Mouse (Mus musculus): ENCODE measurements at regions not wholly inside any gene's neighbourhood (a gene's known extent, or its start where the extent isn't known, plus 50 kb on each side); places are given as distances from the start of the nearest gene placed in this dataset.

DNA sequence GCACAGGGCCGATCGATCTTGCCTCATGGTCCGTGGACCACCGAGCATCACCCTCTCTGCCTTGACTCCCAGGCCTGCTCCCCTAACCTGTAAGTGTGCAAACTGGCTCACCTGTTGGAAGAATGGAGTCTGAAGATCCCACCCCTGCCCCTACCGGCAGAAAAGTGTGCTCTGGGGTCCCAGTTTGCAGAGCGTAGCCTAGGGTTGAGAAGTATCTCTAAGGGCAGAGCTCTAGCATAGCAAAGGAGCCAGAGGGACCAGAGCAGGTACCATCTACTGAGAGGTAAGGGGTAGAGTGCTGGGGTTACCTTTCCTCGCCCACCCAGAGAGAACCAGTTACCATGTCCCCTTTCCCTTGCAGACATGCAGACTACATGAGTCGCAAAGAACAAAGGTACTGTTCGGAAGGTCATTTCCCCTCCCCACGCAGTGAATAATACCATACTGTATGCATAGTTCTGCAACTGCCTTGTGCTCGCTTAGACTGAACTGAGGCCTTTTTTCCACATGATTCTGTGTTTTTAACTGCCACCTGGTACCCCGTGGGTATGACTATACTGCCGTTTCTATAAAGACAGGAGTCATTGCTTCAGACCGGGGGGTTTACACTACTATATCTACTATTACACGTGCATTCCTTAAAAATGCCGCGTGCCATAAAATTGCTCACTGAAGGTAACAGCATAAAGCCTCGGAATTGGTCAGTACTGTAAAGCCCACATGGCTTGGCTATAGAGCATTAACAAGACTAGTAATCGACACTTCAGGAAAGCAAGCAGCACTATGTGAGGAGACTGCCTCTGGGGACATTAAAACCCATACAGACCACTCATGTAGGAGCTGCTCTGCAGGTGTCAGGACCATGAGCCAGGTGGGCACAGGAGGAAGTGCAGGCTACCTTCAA, 88.7 kb upstream of the Ccnd2 start:
- TF ChIP-seq CTCF (IDR thresholded peaks at IDR 0.05), result no peak
- TF ChIP-seq EP300 (IDR thresholded peaks at IDR 0.05), result no peak

Data from lung, postnatal 0 days (tissue).